Mouse (Mus musculus) embryo, embryonic 11.5 days (tissue): ENCODE results near the gene Spag16.
"Not testable (repeated sequence)": the region's sequence is repeated elsewhere in the genome, so short reads cannot be mapped to it uniquely, and the experiment has no call there.

Experiments used
- DNase-seq: peaks from one replicate; pipeline ENCODE4 v3.0.0-alpha.2; 2012; ENCODE audit warnings: low read depth, low spot score

The Spag16 gene

GRCm38 (mm10) chr1:69826806-69827703 lies at the start of gene Spag16:
TSS of gene Spag16 (plus strand) at chr1:69826970.
- peak; percentile 51 for DNase-seq

DNA sequence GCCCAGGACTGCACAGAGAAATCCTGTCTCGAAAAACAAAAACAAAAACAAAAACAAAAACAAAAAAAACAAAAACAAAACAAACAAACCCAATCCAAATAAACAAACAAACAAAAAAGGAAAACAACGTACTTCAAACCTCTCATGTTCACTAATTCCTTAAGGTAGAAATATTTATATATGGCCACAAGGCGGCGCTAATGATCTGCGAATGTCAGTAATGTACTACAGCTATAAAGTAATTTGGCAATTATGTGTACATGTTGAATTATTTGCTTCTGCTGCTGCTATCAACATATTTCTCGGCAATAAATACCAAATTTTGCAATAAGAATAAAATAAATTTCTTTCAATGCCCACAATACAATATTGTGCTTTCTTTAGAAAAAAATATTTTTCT lies 41.6 kb upstream of the Spag16 start:
- DNase-seq, result peak; percentile 39

GRCm38 (mm10) chr1:69786716-69787115 lies 40.1 kb upstream of the Spag16 start:
- DNase-seq, result no peak

DNA sequence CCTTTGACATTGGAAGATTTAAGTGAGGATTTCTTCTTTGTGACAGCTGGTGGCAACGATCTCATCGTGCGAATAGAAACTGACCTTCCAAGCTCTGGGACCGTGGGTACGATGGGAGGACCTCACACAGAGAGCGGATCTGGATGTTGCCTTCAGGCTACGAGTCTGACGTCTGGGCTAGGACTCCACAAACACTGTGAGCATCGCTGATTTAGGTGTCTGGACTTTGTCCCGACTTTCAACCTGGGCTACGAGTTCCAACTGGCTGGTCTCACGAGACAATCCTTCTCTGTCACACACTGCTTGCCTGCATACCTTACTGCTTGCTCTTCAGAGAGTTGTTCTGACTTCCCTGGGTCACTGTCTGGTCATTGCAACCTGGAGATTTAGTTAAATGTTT lies 39.4 kb upstream of the Spag16 start:
- no peak for DNase-seq

DNA sequence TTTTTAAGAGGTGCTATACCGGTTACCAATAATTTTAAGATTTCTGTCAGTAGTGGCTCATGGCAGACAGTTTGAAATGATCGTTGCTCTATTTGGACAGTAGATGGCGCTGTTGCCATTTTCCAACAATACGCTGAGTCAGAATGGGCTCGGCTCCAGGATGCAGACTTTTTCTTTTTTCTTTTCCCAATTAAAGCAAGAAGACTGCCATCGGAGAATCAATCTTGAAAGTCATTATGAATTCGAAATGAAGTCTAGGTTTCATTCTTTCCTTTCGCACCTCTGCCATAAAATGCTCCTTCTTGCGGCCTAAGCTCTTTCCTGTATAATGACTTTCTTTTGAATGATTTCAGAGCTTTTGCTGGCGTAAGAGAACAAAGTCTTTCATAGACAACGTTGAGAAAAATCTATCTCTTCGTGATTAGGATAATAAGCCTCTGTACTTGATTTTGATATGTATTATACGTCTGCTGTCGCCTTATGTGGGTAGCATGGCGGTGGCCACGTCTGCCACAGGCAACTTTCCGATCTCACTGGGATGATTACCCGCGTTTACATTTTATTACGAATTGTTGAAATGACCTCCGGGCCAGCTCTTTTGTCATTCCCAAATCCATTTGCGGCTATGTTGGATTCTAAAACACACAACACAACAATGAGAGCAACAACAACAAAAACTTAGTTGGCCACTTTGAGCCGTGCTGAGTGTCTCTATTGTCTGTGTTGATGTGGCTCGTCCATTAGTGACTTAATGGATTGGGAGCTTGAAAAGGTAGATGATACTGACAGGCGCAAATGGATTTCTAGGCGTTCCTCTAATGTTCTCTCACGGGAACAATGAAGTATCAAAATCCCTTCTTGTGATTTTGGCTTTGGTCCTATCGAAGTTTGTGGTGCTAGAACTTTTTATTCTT lies 36.2 kb upstream of the Spag16 start:
- peak; percentile 68 for DNase-seq

GRCm38 (mm10) chr1:69798948-69799565 lies 27.7 kb upstream of the Spag16 start:
- DNase-seq, result no peak

DNA sequence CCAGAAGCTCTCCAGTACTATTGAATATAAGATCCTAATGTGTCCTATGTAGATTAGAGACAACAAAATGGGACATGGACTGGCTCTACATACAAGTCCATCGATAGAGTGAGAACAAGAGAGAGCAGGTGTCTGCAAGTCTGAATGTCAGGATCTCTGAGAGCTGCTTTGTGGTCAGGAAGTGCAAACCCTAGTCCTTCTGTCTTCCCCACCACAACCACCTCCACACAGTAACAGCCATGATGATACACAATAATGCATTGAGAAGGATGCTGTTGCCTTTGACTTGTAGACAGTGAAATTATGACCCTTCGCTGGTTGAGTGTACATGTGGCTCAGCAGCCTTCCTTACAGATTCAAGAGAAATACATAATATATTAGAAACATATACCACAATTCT lies 16.6 kb upstream of the Spag16 start:
- no peak for DNase-seq

DNA sequence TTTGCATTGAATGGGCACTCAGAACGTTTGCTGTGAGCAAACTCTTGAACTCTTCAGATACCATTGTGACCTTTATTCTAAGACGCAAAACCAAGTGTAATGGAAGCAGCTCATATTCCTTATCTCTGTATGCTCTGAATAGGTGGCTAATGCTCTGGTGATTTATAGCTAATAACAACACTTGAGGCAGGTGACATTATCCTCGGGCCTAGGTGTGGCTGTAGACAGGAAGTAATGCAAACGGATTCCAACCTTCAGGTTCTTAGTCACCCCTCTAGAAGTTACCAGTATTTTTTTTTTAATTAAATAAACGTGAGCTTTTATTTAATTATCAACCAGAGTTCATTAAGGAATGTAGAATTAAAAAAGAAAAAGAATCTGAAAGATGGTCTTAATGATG lies 1.1 kb upstream of the Spag16 start:
- DNase-seq, result not testable (repeated sequence)

- no peak for DNase-seq
Observed at GRCm38 (mm10) chr1:69828872-69829479, 2.2 kb downstream of the Spag16 start.

DNA sequence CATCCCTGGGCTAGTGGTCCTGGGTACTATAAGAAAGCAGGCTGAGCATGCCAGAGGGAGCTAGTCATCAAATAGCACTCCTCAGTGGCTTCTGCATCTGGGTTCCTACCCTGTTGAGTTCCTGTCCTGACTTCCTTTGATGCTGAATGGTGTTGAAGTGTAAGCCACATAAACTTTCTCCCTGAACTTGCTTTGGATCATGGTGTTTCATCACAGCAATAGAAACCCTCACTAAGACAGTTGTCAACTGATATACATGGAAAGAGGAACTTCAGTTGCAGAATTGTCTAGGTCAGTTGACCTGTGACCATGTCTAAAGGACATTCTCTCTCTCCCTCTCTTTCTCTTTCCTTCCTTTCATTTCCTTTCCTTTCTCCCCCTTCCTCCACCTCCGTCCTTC lies 3.8 kb downstream of the Spag16 start:
- DNase-seq, result no peak

GRCm38 (mm10) chr1:69831002-69831401 lies 4.2 kb downstream of the Spag16 start:
- no peak for DNase-seq

DNA sequence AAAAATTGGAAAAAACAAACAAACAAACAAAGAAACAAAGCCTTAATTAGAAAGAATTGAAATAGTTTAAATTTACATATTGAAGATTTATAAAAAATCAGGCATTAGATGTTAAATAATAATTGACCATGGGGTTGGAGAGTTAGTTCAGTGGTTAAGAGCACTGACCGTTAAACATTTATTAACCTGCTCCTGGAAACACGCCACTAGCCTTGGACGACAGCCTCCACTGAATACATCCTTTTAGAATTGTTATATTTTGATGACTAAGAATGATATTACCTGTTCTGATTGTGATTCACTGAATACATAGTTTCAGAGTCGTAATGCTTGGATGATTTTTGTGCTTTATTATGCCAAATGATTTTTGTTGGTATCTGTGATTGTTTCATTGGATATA lies 6.7 kb downstream of the Spag16 start:
- DNase-seq, result not testable (repeated sequence)

DNA sequence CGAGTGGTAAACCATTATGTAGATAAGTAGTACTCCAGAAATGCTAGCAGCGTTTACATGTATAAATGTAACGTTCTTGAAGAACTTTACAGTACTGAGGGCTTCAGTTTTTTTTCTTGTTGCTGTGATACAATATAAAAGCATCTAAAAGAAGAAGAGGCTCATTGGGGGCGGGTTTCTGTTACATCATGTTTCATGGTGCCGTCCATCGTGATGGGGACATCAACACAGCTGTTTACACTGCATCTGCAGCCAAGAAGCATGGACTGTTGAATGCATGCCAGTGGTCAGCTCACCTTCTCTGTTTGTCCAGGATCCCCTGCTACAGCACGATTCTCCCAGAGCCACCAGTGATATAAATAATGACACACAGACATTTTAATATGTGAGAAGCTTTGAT lies 26.7 kb downstream of the Spag16 start:
- DNase-seq, result no peak

GRCm38 (mm10) chr1:69867776-69868175 lies 41.0 kb downstream of the Spag16 start:
- no peak for DNase-seq

- DNase-seq, result no peak
Observed at GRCm38 (mm10) chr1:69956606-69957005, 129.8 kb downstream of the Spag16 start.

DNA sequence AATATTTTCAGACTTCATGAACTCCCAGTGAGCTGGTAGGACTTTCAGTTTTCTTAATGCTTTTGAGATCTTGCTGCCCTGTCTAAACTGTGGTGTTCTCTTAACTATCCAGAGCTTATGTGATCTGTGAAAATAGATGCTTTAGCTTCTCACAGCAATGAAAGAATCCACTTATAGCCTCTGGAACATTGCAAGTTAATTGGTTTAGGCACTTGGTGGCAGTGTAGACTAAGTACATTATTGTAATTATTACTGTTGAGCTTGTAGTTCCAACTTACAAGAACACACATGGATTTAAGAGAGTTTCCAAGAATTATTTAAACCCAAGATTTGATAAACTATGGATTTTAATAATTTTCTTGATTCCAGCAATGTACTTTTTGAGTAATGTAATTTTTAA lies 170.1 kb downstream of the Spag16 start:
- no peak for DNase-seq

DNA sequence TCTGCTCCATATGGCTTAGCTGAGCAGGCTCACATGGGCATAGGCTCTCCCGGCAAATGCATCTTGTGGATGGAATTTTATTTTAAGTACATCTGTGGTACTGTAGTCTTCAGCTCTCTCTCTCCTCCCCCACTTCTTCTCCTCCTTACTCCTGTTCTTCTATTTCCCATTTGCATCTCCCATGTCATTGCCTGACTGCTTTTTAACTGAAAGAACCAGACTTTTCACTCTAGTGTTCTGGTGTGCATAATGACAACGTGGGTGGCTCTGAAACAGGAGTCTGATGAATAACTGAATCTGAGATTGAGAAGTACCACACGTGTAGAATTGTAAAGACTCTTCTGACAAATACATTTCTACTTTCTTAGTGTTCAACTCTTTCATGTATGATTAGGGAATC lies 186.2 kb downstream of the Spag16 start:
- no peak for DNase-seq

GRCm38 (mm10) chr1:70037384-70037783 lies 210.6 kb downstream of the Spag16 start:
- no peak for DNase-seq

DNA sequence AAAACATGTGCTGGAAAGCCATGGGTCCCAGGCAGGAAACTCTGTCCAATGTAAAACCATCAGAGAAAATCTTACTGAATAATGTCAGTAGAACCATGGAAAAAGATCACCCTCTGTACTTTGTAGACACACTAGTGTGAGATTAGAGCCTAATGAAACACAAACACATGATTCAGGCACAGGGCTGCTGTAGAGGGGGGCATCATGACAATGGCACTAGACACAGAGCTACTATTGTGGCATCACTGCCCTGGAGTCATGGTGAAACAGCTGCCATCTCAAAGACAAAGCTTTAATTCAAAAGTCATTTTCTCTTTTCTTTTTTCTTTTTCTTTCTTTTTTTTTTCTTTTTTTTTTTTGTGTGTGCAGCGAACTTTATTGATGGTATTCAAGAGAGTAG lies 240.6 kb downstream of the Spag16 start:
- no peak for DNase-seq

GRCm38 (mm10) chr1:70073440-70073839 lies 246.7 kb downstream of the Spag16 start:
- DNase-seq, result no peak

GRCm38 (mm10) chr1:70078806-70079205 lies 252.0 kb downstream of the Spag16 start:
- DNase-seq, result no peak
